In genomic region chr11:20531682-20531991, GRCm38 (mm10) we compare ENCODE assay signal across 8 mouse cellular contexts. TPM values are rescaled to one million over a fixed set of nuclear protein-coding genes. Genes with fewer than 3 reads are reported as not detected.
DNase-seq lines count a peak whose midpoint lies in the region; ATAC-seq lines count a peak whose summit lies in the region.

No protein-coding gene starts in this region.

- peak overlapping the region; percentile 79 for H3K4me2 ChIP-seq in kidney, embryonic 16.5 days (replicated peaks; ENCODE audit: low read depth, low read length)
- H3K4me2 ChIP-seq in embryonic facial prominence, embryonic 11.5 days (ENCODE audit: low read depth, low read length), result peak overlapping the region; percentile 84
- peak overlapping the region; percentile 95 for H3K4me2 ChIP-seq in intestine, embryonic 14.5 days (ENCODE audit: low read length)
- peak overlapping the region; percentile 87 for H3K4me2 ChIP-seq in midbrain, embryonic 16.5 days (ENCODE audit: low read length)

- peaks cover 5% of the 10 kb centered on the region for H3K4me1 ChIP-seq in kidney, embryonic 16.5 days (ENCODE audit: insufficient read depth, low read length)
- no peaks in the 10 kb centered on the region for H3K4me1 ChIP-seq in embryonic facial prominence, embryonic 11.5 days (ENCODE audit: control insufficient read depth, insufficient read depth, low read length)
- H3K4me1 ChIP-seq in intestine, embryonic 14.5 days (replicated peaks; ENCODE audit: control insufficient read depth, insufficient read depth, low read length), result peaks cover 6% of the 10 kb centered on the region; the same call in 1 of the 2 replicates
- H3K4me1 ChIP-seq in midbrain, embryonic 16.5 days (ENCODE audit: control insufficient read depth, insufficient read depth, low read length), result peaks cover 10% of the 10 kb centered on the region

- peak overlapping the region; percentile 81 for H3K9ac ChIP-seq in kidney, embryonic 16.5 days (replicated peaks; ENCODE audit: low read length)
- peak overlapping the region; percentile 78 for H3K9ac ChIP-seq in embryonic facial prominence, embryonic 11.5 days (replicated peaks; ENCODE audit: low read length)
- H3K9ac ChIP-seq in intestine, embryonic 14.5 days (ENCODE audit: low read length), result peak overlapping the region; percentile 66
- peak overlapping the region; percentile 75 for H3K9ac ChIP-seq in midbrain, embryonic 16.5 days (ENCODE audit: low read depth, low read length)

- H3K9me3 ChIP-seq in kidney, embryonic 16.5 days (ENCODE audit: low read length), result no peaks in the 10 kb centered on the region
- no peaks in the 10 kb centered on the region for H3K9me3 ChIP-seq in embryonic facial prominence, embryonic 11.5 days (replicated peaks; ENCODE audit: control insufficient read depth, low read length)
- no peaks in the 10 kb centered on the region for H3K9me3 ChIP-seq in intestine, embryonic 14.5 days (ENCODE audit: control insufficient read depth, low read length)
- H3K9me3 ChIP-seq in midbrain, embryonic 16.5 days (replicated peaks; ENCODE audit: control insufficient read depth, low read length, poor library complexity, severe bottlenecking), result no peaks in the 10 kb centered on the region

- WGBS in kidney, embryonic 16.5 days, result 16% methylated on average over 1 of the region's 1 CpGs
- WGBS in embryonic facial prominence, embryonic 11.5 days, result 19% methylated on average over 1 of the region's 1 CpGs
- WGBS in intestine, embryonic 14.5 days, result 11% methylated on average over 1 of the region's 1 CpGs
- WGBS in midbrain, embryonic 16.5 days, result 23% methylated on average over 1 of the region's 1 CpGs

- H3K4me3 ChIP-seq in kidney, embryonic 16.5 days (ENCODE audit: low read length), result peak overlapping the region; percentile 61
- H3K4me3 ChIP-seq in embryonic facial prominence, embryonic 11.5 days (ENCODE audit: low read depth, low read length), result peak overlapping the region; percentile 51
- H3K4me3 ChIP-seq in intestine, embryonic 14.5 days (ENCODE audit: low read depth, low read length), result peak overlapping the region; percentile 58
- peak overlapping the region; percentile 52 for H3K4me3 ChIP-seq in midbrain, embryonic 16.5 days (ENCODE audit: low read depth, low read length)

- no peaks in the 10 kb centered on the region for H3K27me3 ChIP-seq in kidney, embryonic 16.5 days (ENCODE audit: insufficient read depth, low read length)
- H3K27me3 ChIP-seq in embryonic facial prominence, embryonic 11.5 days (ENCODE audit: control insufficient read depth, insufficient read depth, low read length), result no peaks in the 10 kb centered on the region
- no peaks in the 10 kb centered on the region for H3K27me3 ChIP-seq in intestine, embryonic 14.5 days (replicated peaks; ENCODE audit: control insufficient read depth, insufficient read depth, low read length)
- H3K27me3 ChIP-seq in midbrain, embryonic 16.5 days (ENCODE audit: control insufficient read depth, insufficient read depth, low read depth, low read length), result no peaks in the 10 kb centered on the region

- no peak for DNase-seq in kidney, adult 9 months
- DNase-seq in embryonic facial prominence, embryonic 11.5 days (ENCODE audit: low spot score), result no peak
- DNase-seq in intestine, embryonic 14.5 days (ENCODE audit: low spot score), result no peak
- no peak for DNase-seq in ovary, postnatal 14 days (ENCODE audit: low spot score)
- no peak for DNase-seq in layer of hippocampus, adult 8-10 months (ENCODE audit: low spot score in 2 of 2)
- DNase-seq in left cerebral cortex, adult 9 months (ENCODE audit: low spot score in 2 of 2), result no peak

- H3K36me3 ChIP-seq in kidney, embryonic 16.5 days (ENCODE audit: insufficient read depth, low read length), result no peaks in the 10 kb centered on the region
- H3K36me3 ChIP-seq in embryonic facial prominence, embryonic 11.5 days (replicated peaks; ENCODE audit: control insufficient read depth, insufficient read depth, low read depth, low read length), result no peaks in the 10 kb centered on the region
- H3K36me3 ChIP-seq in intestine, embryonic 14.5 days (ENCODE audit: control insufficient read depth, insufficient read depth, low read length), result no peaks in the 10 kb centered on the region
- H3K36me3 ChIP-seq in midbrain, embryonic 16.5 days (ENCODE audit: control insufficient read depth, insufficient read depth, low read length), result no peaks in the 10 kb centered on the region

- no peak for ATAC-seq in kidney, embryonic 16.5 days (ENCODE audit: low FRiP score, low TSS enrichment)
- peak; percentile 22; the same call in 1 of the 2 replicates for ATAC-seq in embryonic facial prominence, embryonic 11.5 days (replicated peaks; ENCODE audit: insufficient number of reproducible peaks, low FRiP score, low TSS enrichment, low read depth)
- no peak for ATAC-seq in intestine, embryonic 14.5 days (replicated peaks; ENCODE audit: low FRiP score, low TSS enrichment, low read depth)
- ATAC-seq in midbrain, embryonic 16.5 days, result no peak

- peak overlapping the region; percentile 61; the same call in 1 of the 2 replicates for H3K27ac ChIP-seq in kidney, embryonic 16.5 days (ENCODE audit: low read length)
- no peak overlapping the region for H3K27ac ChIP-seq in embryonic facial prominence, embryonic 11.5 days (replicated peaks; ENCODE audit: low read depth, low read length)
- H3K27ac ChIP-seq in intestine, embryonic 14.5 days (ENCODE audit: low read depth), result peak overlapping the region; percentile 72
- H3K27ac ChIP-seq in midbrain, embryonic 16.5 days (ENCODE audit: low read length), result peak overlapping the region; percentile 64; the same call in 1 of the 2 replicates

RNA-seq across cellular contexts. Expression of gene Sertad2, which starts 11.4 kb away (rescaled TPM):
- 33.1 and 38.4 TPM in 2 replicates for polyA plus RNA-seq in kidney, embryonic 16.5 days (2015; fragmentation: Nextera tagmentation; extraction: Ambion mirVana)
- 15.5 and 16.0 TPM in 2 replicates for polyA plus RNA-seq in embryonic facial prominence, embryonic 11.5 days (2014; fragmentation: Nextera tagmentation; extraction: Ambion mirVana)
- 26.2 and 27.1 TPM in 2 replicates for polyA plus RNA-seq in intestine, embryonic 14.5 days (2014; fragmentation: Nextera tagmentation; extraction: Ambion mirVana)
- 24.6 and 26.7 TPM in 2 replicates for polyA plus RNA-seq in midbrain, embryonic 16.5 days (2015; fragmentation: Nextera tagmentation; extraction: Ambion mirVana)
- total RNA-seq in layer of hippocampus, adult 8-10 months (2022), result 10 to 100 TPM; 17.4 to 24.3 (median 20.9) TPM
